24 mouse cellular contexts compared by ENCODE assay signal in genomic region chr5:46139024-46139423, GRCm38 (mm10).
DNase-seq lines count a peak whose midpoint lies in the region; ATAC-seq and TF ChIP-seq lines count a peak whose summit lies in the region.
"Had no signal": no experiment of that assay in that cellular context is flagged by ENCODE, and none has a peak within 500 bp of the region (broad histone marks: within the 10 kb centered on the region; RNA-seq: fewer than 3 reads in every experiment).

No protein-coding gene starts in this region.

- peaks cover 6% of the 10 kb centered on the region; the same call in 1 of the 2 replicates for H3K4me1 ChIP-seq in intestine, postnatal 0 days (replicated peaks; ENCODE audit: control insufficient read depth, insufficient read depth, low read length)
- no peaks in the 10 kb centered on the region for H3K4me1 ChIP-seq in stomach, postnatal 0 days (replicated peaks; ENCODE audit: control insufficient read depth, insufficient read depth)
- H3K4me1 ChIP-seq: embryonic facial prominence, embryonic 13.5 days; embryonic facial prominence, embryonic 15.5 days; forebrain, embryonic 10.5 days had no signal

- TF ChIP-seq EP300 in stomach, postnatal 0 days (optimal IDR thresholded peaks at IDR 0.05), result no peak

- peak; percentile 10 for DNase-seq in adrenal gland, adult 2 months
- no peak for DNase-seq in adrenal gland, postnatal 10 days
- peak; percentile 2 for DNase-seq in ovary, adult 18-20 months (ENCODE audit: low spot score)
- no peak for DNase-seq in ovary, postnatal 14 days (ENCODE audit: low spot score)
- no peak for DNase-seq in stomach, postnatal 0 days (ENCODE audit: low spot score)
- no peak for DNase-seq in spleen, postnatal 36 days (ENCODE audit: low spot score in 2 of 2)
- no peak for DNase-seq in B cell, adult 2 months
- DNase-seq: adrenal gland, adult 8-10 months; adrenal gland, postnatal 25 days; cerebellum, adult 11 months; cerebellum, adult 18-20 months; cerebellum, adult 8-10 months; cerebellum, adult 9-11 months; cerebellum, postnatal 14 days; cerebellum, postnatal 36 days; embryo, embryonic 11 days had no signal

- no peaks in the 10 kb centered on the region for H3K9me3 ChIP-seq in intestine, postnatal 0 days (ENCODE audit: control insufficient read depth)
- H3K9me3 ChIP-seq in stomach, postnatal 0 days (ENCODE audit: control insufficient read depth, low read length), result no peaks in the 10 kb centered on the region
- H3K9me3 ChIP-seq: embryonic facial prominence, embryonic 13.5 days; embryonic facial prominence, embryonic 15.5 days; forebrain, embryonic 10.5 days; forebrain, embryonic 12.5 days had no signal

- ATAC-seq in intestine, postnatal 0 days, result peak; percentile 81
- peak; percentile 42; the same call in 1 of the 2 replicates for ATAC-seq in stomach, postnatal 0 days (ENCODE audit: low FRiP score, low TSS enrichment)
- ATAC-seq: forebrain, embryonic 14.5 days; forebrain, embryonic 16.5 days had no signal

- 28% methylated on average over 2 of the region's 2 CpGs for WGBS in intestine, postnatal 0 days
- WGBS in stomach, postnatal 0 days, result 46% methylated on average over 2 of the region's 2 CpGs

- H3K36me3 ChIP-seq in intestine, postnatal 0 days (ENCODE audit: control insufficient read depth, insufficient read depth), result no peaks in the 10 kb centered on the region
- no peaks in the 10 kb centered on the region for H3K36me3 ChIP-seq in stomach, postnatal 0 days (ENCODE audit: control insufficient read depth, insufficient read depth, low read length)
- H3K36me3 ChIP-seq: embryonic facial prominence, embryonic 13.5 days; embryonic facial prominence, embryonic 15.5 days; forebrain, embryonic 10.5 days; forebrain, embryonic 12.5 days had no signal

- H3K27me3 ChIP-seq in intestine, postnatal 0 days (replicated peaks; ENCODE audit: control insufficient read depth, insufficient read depth, low read length), result no peaks in the 10 kb centered on the region
- no peaks in the 10 kb centered on the region for H3K27me3 ChIP-seq in stomach, postnatal 0 days (ENCODE audit: control insufficient read depth, insufficient read depth, low read length)
- H3K27me3 ChIP-seq: embryonic facial prominence, embryonic 13.5 days; embryonic facial prominence, embryonic 15.5 days had no signal

- no peak overlapping the region for H3K9ac ChIP-seq in intestine, postnatal 0 days (ENCODE audit: low read depth, low read length)
- no peak overlapping the region for H3K9ac ChIP-seq in stomach, postnatal 0 days (ENCODE audit: low read length)
- H3K9ac ChIP-seq: embryonic facial prominence, embryonic 13.5 days; embryonic facial prominence, embryonic 15.5 days; forebrain, embryonic 12.5 days had no signal

- no peak overlapping the region for H3K27ac ChIP-seq in intestine, postnatal 0 days (ENCODE audit: low read depth, low read length)
- H3K27ac ChIP-seq in stomach, postnatal 0 days (replicated peaks), result no peak overlapping the region
- H3K27ac ChIP-seq: embryonic facial prominence, embryonic 13.5 days; embryonic facial prominence, embryonic 15.5 days; forebrain, embryonic 10.5 days; forebrain, embryonic 12.5 days had no signal

- TF ChIP-seq CTCF in intestine, postnatal 0 days (IDR thresholded peaks at IDR 0.05; ENCODE audit: low read depth), result no peak
- TF ChIP-seq CTCF in stomach, postnatal 0 days (IDR thresholded peaks at IDR 0.05; ENCODE audit: low read depth), result no peak

- H3K4me3 ChIP-seq in intestine, postnatal 0 days (ENCODE audit: low read depth, low read length), result no peak overlapping the region
- no peak overlapping the region for H3K4me3 ChIP-seq in stomach, postnatal 0 days (ENCODE audit: low read depth, low read length)
- H3K4me3 ChIP-seq: embryonic facial prominence, embryonic 13.5 days; embryonic facial prominence, embryonic 15.5 days; erythroblast, embryonic 14.5 days; forebrain, embryonic 10.5 days; forebrain, embryonic 12.5 days had no signal

- H3K4me2 ChIP-seq in intestine, postnatal 0 days (replicated peaks; ENCODE audit: low read depth), result 0 out of 2 replicates have a peak overlapping the region, but pooled peaks have one; percentile 6
- no peak overlapping the region for H3K4me2 ChIP-seq in stomach, postnatal 0 days (replicated peaks; ENCODE audit: low read depth)
- H3K4me2 ChIP-seq: embryonic facial prominence, embryonic 13.5 days; embryonic facial prominence, embryonic 15.5 days; forebrain, embryonic 12.5 days had no signal

Comparison
In these comparisons a context has a peak if more than half of its experiments do, and no peak if none do; other contexts are left out.
1. DNase-seq: peak in adrenal gland, adult 2 months (single experiment) and ovary, adult 18-20 months (single experiment); none in adrenal gland, postnatal 10 days (single experiment), ovary, postnatal 14 days (single experiment), stomach, postnatal 0 days (single experiment), spleen, postnatal 36 days (0 of 2) and B cell, adult 2 months (0 of 2).